Mouse (Mus musculus) left cerebral cortex, postnatal 25 days (tissue): ENCODE measurements at regions not wholly inside any gene's neighbourhood (a gene's known extent, or its start where the extent isn't known, plus 50 kb on each side); places are given as distances from the start of the nearest gene placed in this dataset.

Source experiments
- DNase-seq, 2 experiments: peaks; one replicate each; pipeline ENCODE4 v3.0.0; 2022; ENCODE audit warnings: low spot score in 2 of 2, mixed read lengths in 1 of 2
- intact Hi-C: fragments of 180-260 bp; cut with DNase I; formaldehyde crosslinking; loops from one replicate; pipeline ENCODE4 v1.15.1; 2025

- intact Hi-C loops, result no loop called here
- no peak for DNase-seq
These were observed 111.9 kb upstream of the Ccnd1 start for GRCm38 (mm10) chr7:145051616-145052015.

GRCm38 (mm10) chr7:145050729-145051128, 111.0 kb upstream of the Ccnd1 start:
- intact Hi-C loops, result no loop called here
- no peak for DNase-seq

GRCm38 (mm10) chr7:145048481-145048877, 108.8 kb upstream of the Ccnd1 start:
- DNase-seq, result no peak
- intact Hi-C loops, result no loop called here

- intact Hi-C loops, result no loop called here
- peak in 1 of 2 experiments; percentile 26 for DNase-seq
These were observed 108.2 kb upstream of the Ccnd1 start for GRCm38 (mm10) chr7:145047771-145048480.

GRCm38 (mm10) chr7:145045230-145045629, 105.5 kb upstream of the Ccnd1 start:
- intact Hi-C loops, result no loop called here
- DNase-seq, result no peak

- intact Hi-C loops, result no loop called here
- DNase-seq, result no peak
These were observed 103.9 kb upstream of the Ccnd1 start for GRCm38 (mm10) chr7:145043455-145044149.

- DNase-seq, result no peak
- intact Hi-C loops, result no loop called here
These were observed 101.1 kb upstream of the Ccnd1 start for GRCm38 (mm10) chr7:145040871-145041270.

GRCm38 (mm10) chr7:145034385-145034784, 94.7 kb upstream of the Ccnd1 start:
- intact Hi-C loops, result loop anchor here (5.0 kb wide), 2 partner anchors 78 to 92 kb away; no protein-coding TSS in a partner anchor

GRCm38 (mm10) chr7:145031275-145031674, 91.5 kb upstream of the Ccnd1 start:
- DNase-seq, result no peak
- intact Hi-C loops, result loop anchor here (5.0 kb wide), 2 partner anchors 81 to 89 kb away; no protein-coding TSS in a partner anchor

More at GRCm38 (mm10) chr7:145034385-145034784, 94.7 kb upstream of the Ccnd1 start:
- DNase-seq, result no peak

- intact Hi-C loops, result loop anchor here (5.0 kb wide), 2 partner anchors 82 to 88 kb away; no protein-coding TSS in a partner anchor
- peak; percentile 81 to 87 for DNase-seq
These were observed 91.0 kb upstream of the Ccnd1 start for GRCm38 (mm10) chr7:145030635-145031141.

GRCm38 (mm10) chr7:145029622-145030021, 89.9 kb upstream of the Ccnd1 start:
- intact Hi-C loops, result loop anchor here (5.0 kb wide), 3 partner anchors 83 to 168 kb away; no protein-coding TSS in a partner anchor
- no peak for DNase-seq

GRCm38 (mm10) chr7:145029124-145029523, 89.4 kb upstream of the Ccnd1 start:
- no peak for DNase-seq
- intact Hi-C loops, result loop anchor here (5.0 kb wide), 1 partner anchor 168 kb away; no protein-coding TSS in a partner anchor

- intact Hi-C loops, result loop anchor here (5.0 kb wide), 1 partner anchor 170 kb away; no protein-coding TSS in a partner anchor
- peak in 1 of 2 experiments; percentile 30 for DNase-seq
These were observed 87.3 kb upstream of the Ccnd1 start for GRCm38 (mm10) chr7:145027061-145027460.

GRCm38 (mm10) chr7:145026014-145026285, 86.2 kb upstream of the Ccnd1 start:
- DNase-seq, result no peak
- intact Hi-C loops, result loop anchor here (5.0 kb wide), 1 partner anchor 171 kb away; no protein-coding TSS in a partner anchor

- DNase-seq, result peak in 1 of 2 experiments; percentile 9
- intact Hi-C loops, result loop anchor here (5.0 kb wide), 1 partner anchor 172 kb away; no protein-coding TSS in a partner anchor
These were observed 85.7 kb upstream of the Ccnd1 start for GRCm38 (mm10) chr7:145025186-145026013.

GRCm38 (mm10) chr7:145024651-145025050, 84.9 kb upstream of the Ccnd1 start:
- no peak for DNase-seq
- intact Hi-C loops, result loop anchor here (5.0 kb wide), 1 partner anchor 173 kb away; no protein-coding TSS in a partner anchor

- DNase-seq, result peak; percentile 28 to 33
- intact Hi-C loops, result no loop called here
These were observed 79.4 kb upstream of the Ccnd1 start for GRCm38 (mm10) chr7:145019137-145019536.

GRCm38 (mm10) chr7:145018149-145018548, 78.4 kb upstream of the Ccnd1 start:
- intact Hi-C loops, result no loop called here
- no peak for DNase-seq

GRCm38 (mm10) chr7:145015463-145016085, 75.8 kb upstream of the Ccnd1 start:
- DNase-seq, result no peak
- intact Hi-C loops, result no loop called here
